Mouse (Mus musculus): Measurements from ENCODE around the gene Dpagt1.

DNA sequence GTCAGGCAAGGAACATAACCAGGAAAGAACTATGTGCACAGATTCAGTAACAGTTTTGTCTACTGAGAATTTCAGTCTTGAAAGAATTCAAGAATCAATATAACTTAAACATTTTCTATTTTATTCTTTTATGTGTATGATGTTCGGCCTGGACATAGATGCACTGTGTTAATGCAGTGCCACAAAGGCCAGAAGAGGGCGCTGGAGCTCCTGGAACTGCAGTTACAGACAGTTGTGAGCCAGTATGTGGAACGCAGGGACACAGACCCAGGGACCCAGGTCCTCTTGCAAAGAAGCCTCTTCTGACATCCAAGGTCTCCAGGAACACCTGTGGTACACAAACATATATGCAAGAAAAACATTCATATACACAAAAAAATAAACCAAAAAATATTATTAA, 38.7 kb downstream of the Dpagt1 start:
- TF ChIP-seq GATA1 (IDR thresholded peaks at IDR 0.05; ENCODE audit: borderline replicate concordance, low read length) (no peak), FLI1 (IDR thresholded peaks at IDR 0.05; ENCODE audit: low read length) (no peak)
